Mouse (Mus musculus) hindbrain, embryonic 10.5 days (tissue): Measurements from ENCODE around the gene Slc19a3. TPM values are rescaled to one million over a fixed set of nuclear protein-coding genes. Genes with fewer than 3 reads are reported as not detected.

ENCODE experiments used
- polyA plus RNA-seq: library from polyadenylated mRNA; unstranded; fragments of >200 nt; fragmentation: Nextera tagmentation; extraction: Ambion mirVana; gene quantifications from 2 replicates; pipeline ENCODE4 v1.2.1, GENCODE M21; 2016

Slc19a3 gene
- polyA plus RNA-seq, 1 experiment from 2014 or later, result 0.47 TPM

Other genes starting within 250 kb of the Slc19a3 start
- 27.6 and 34.5 TPM in 2 replicates for gene Agfg1, start 199.0 kb downstream of the Slc19a3 start, polyA plus RNA-seq
- 0.41 TPM in 1 of 2 replicates, not detected in the other for gene A030005L19Rik, start 125.1 kb downstream of the Slc19a3 start, polyA plus RNA-seq
- gene A030014E15Rik, start 113.5 kb downstream of the Slc19a3 start, polyA plus RNA-seq, result not detected in 2 replicates
- gene Gm6217, start 107.0 kb downstream of the Slc19a3 start, polyA plus RNA-seq, result not detected in 2 replicates
- not detected in 2 replicates for gene A030003K21Rik, start 95.1 kb downstream of the Slc19a3 start, polyA plus RNA-seq
- gene Gm7544, start 82.4 kb downstream of the Slc19a3 start, polyA plus RNA-seq, result not detected in 2 replicates
- not detected in 2 replicates for gene Gm47955, start 78.2 kb downstream of the Slc19a3 start, polyA plus RNA-seq
- not detected in 2 replicates for gene Gm47959, start 37.9 kb downstream of the Slc19a3 start, polyA plus RNA-seq
- gene Krtap28-10, start 4.0 kb upstream of the Slc19a3 start, polyA plus RNA-seq, result not detected in 2 replicates
- gene Gm47969, start 6.5 kb upstream of the Slc19a3 start, polyA plus RNA-seq, result not detected in 2 replicates
- gene A030005K14Rik, start 20.9 kb upstream of the Slc19a3 start, polyA plus RNA-seq, result not detected in 2 replicates
- not detected in 2 replicates for gene Krtap28-13, start 22.5 kb upstream of the Slc19a3 start, polyA plus RNA-seq
- 0.26 TPM in 1 of 2 replicates, not detected in the other for gene Ccl20, start 78.3 kb upstream of the Slc19a3 start, polyA plus RNA-seq
- 0.67 and 0.85 TPM in 2 replicates for gene Daw1, start 121.3 kb upstream of the Slc19a3 start, polyA plus RNA-seq